Mouse (Mus musculus) retina, postnatal 7 days (tissue): ENCODE data around the gene 1600002K03Rik.
"Not testable (repeated sequence)": the region's sequence is repeated elsewhere in the genome, so short reads cannot be mapped to it uniquely, and the experiment has no call there.

Experiments used
- DNase-seq: peaks from one replicate; pipeline ENCODE4 v3.0.0-alpha.2; 2012; ENCODE audit warnings: low read depth, low spot score

Gene 1600002K03Rik

DNA sequence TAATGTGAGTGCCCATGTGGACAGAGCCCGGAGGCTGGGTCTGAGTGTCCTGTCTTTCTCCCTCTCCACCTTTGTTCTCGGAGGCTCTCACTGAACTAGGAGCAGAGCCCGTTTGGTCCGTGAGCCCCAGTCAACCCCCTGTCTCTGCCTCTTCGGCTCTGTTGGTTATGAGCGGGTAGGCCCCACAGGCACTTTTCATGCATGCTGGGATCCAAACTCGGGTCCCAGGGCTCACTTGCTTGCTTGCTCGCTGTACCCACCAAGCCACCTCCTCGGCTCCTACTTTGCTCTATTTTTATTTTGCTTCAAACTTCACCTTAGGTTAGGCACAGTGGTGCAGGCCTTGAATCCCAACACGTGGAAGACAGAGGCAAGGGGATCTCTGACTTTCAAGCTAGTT lies 15.0 kb downstream of the 1600002K03Rik start:
- no peak for DNase-seq

DNA sequence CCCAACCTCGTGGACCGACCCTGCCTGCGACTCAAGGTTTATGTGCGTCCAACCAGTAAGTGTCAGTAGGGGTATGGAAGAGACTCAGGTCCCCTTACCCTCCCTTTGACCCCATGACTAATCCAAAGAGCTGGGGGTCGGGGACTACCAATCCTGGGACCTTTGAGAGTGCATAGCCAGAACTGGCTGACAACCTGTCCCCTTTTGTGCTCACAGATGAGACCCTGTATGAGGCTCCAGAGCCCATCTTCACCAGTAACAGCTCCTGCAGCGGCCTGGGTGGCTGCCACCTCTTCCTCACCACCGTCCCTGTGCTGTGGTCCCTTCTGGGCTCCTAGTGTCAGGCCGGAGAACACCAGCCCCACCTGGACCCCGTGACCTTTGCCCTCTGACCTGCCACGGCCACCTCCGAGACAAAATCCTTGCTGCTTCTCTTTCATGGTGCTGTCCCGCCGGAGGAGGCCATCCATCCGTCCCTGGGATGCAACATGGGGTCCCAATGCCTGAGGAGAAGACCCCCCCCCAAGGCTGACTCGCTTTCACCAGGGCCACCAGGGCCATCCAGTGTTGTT lies 15.8 kb downstream of the 1600002K03Rik start:
- DNase-seq: no peak

DNA sequence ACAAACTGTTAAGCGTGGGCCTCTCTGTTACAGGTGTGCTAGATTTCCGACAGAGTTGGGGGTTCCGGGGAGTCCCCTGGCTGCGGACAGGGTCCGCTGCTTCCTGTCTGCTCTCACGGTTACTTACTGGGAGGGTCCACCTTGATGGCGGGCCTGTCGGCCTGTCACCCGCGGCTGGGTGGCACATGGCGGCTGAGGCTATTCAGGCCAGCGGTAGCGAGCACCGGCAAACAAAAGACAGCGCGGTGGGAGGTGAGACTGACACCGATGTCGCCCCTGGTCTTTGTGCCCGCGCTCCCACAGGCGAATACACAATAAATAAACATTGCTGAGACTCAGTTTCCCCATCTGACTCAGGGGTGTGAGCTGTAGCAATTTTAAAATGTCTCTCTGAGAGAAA lies 17.3 kb downstream of the 1600002K03Rik start:
- no peak for DNase-seq

DNA sequence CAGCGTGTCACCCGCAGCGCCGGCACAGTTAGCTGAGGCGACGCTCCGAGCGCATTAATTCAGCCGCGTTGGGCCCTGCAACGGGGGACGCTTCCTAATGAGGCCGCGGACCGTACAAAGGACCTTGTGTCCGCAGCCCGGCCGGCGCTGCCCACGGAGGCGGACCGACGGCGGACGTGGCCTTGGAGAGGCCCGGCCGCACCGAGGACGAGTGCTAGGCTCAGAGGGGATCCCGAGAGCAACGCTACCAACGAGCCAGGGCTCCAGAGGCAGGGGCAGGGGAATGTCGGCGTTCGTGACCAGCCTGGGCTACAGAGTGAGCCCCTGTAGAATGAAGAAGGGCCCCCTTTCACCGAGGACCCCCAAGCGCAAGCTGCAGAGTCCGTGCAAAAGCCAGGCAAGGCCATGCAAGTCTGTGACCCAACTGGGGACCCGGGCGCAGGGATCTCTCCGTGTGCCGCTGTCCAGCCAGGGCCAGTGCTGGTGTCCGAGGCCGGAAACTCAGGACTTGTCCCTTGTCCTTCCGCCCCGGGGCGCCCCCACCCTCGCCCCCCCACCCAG lies 17.8 kb downstream of the 1600002K03Rik start:
- DNase-seq: no peak

DNA sequence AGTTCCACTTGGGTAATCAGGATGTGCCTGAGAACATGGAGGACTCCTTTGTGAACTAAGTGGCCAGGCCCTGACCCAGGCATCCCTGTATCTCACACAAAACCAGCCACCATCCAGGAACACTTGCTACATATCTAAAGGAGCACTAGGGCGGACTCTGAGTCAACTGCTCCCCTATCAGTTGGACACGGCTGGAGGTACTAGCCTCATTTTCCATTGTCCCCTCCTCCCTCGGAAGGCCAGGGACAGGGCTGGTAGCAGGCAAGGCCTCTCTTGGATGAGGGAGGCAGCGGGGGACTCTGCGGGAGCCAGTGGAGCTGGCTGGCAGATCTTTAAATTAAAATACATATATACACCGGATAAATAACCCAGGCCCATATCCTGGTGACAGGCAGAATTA lies 21.2 kb downstream of the 1600002K03Rik start:
- DNase-seq: no peak

DNA sequence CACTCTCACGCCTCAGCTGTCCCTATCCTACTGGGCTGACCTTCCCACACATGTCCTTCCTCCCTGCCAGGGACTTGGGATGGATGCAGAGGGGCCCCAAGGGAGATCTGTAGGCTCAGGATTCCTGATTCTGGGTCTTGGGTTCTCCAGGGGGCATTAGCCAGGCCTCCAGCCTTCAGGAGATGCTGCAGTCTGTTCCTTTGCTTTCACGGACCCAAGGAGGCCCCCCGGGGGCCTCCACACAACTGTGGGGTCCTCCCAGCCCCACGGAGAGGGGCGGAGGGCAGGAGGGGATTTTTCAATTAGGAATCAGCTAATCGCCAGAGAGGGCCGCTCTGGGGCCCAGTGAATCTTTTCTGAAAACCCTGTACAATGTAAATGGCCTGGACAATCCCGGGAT lies 21.7 kb downstream of the 1600002K03Rik start:
- no peak for DNase-seq

DNA sequence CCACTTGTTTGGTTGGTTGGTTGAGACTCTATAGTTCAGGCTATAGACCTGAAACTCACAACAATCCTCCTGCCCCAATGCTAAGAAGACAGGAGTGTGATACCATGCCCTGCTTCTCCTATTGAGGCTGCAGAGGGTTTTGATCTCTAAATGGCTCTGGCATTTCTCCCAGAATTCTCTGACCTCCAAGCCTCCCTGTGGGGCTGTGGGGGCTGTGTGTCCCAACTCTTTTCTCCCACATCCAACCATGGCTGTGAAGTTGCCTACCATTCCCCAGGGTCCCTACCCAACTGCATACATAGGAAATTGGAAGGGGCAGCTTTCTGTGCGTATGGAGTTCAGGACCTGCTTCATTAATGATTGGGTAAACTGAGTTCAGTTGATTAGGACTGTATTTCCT lies 23.4 kb downstream of the 1600002K03Rik start:
- DNase-seq: no peak

DNA sequence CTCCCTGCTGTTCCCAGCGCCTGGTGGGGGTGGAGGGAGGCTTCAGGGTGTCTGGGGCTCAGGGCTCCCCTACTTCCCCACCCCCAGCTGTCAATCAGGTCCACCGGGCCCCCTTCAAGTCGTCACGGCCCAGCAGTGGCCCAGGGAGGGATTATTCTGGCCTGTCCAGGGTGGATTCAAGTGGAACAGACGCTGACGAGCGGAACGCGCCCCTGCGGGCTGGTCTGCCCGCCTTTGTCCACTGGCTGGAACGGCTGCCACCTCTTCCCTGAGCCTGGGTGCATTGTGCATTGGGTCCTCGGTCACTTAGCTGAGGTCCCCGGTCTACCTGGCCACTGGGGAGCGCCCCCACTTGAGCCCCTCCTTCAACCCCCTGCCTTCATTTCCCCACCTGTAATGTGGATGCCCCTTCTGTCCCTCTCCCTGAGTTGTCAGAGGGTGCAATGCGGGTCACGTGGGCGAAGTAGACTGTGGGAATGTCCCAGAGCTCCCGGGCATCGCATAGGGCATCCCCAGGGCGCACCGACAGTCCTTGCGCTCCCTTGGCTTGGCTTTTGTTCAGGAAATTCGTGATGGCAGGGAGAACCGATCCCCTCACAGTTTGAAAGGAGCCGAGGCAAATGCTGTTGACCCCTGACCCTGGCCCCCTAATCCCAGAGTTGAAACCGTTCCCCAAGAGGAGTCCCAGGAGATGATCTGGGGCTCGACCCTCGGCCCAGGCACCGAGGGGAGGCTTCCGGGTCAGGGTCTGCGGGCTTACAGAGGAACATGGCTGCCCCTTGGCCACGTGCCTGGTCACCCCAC lies 24.2 kb downstream of the 1600002K03Rik start:
- DNase-seq: no peak

DNA sequence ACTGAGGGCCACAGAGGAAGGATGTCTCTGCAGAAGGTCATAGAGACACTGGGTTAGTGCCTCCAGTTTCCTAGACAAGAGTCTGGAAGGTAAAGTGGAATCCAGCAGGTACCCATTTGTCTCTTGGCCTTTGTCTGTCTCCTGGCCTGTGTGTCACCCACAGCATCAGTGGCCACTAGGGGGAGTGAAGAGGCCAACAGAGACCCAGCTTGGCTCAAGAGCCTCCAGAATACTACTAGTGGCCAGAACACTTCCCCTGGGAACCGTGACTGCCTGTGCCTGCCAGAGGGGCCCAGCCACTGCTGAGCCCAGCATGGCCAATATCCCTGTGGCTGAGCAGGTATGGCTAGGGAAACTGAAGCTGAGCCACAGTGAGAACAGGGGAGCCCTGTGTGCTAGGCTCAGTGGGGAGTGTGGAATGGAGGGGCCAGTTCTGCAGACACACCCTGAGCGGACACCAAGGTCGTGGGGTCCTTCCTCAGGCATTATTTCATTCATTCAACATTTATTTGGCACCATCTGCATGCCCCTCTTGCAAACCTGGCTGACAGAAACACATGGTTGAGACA lies 26.8 kb downstream of the 1600002K03Rik start:
- peak; percentile 83 for DNase-seq

DNA sequence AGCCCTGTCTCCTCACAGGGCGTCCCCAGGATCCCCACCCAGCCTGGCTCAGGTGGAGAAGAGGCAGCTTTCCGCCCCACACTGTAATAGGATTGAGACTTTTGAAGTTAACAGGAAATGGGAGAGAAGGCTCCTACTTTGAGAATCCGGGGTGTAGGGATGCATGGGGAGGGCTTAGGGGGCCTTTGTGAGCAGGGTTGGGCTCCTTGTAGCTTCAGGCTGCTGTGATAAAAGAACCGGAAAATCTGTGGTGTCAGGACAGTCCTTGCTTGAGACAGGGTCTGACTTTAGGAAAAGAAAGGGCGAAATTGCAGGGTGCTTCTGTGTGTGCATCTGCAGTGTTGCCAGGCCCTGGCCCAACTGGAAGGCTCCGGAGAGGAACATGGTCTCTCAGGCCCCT lies 27.7 kb downstream of the 1600002K03Rik start:
- DNase-seq: no peak

DNA sequence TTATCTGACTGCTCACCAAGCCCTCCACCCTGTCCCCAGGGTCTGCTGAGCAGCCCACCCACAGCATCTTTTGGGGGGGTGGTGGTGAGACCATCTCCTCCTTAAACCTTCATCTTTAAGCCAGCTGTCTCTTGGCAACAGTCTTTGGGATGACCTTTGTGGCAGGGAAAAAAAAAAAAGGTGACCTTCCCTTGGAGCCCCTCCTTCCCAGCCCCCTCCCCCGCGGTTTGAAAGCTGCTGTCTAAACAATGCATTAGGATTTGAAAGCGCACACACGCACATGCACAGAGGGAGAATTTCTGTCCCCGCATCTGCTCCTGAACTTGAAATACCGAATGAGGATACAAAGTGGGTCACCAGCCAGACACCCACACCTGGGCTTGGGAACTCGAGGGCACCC lies 31.3 kb downstream of the 1600002K03Rik start:
- no peak for DNase-seq

DNA sequence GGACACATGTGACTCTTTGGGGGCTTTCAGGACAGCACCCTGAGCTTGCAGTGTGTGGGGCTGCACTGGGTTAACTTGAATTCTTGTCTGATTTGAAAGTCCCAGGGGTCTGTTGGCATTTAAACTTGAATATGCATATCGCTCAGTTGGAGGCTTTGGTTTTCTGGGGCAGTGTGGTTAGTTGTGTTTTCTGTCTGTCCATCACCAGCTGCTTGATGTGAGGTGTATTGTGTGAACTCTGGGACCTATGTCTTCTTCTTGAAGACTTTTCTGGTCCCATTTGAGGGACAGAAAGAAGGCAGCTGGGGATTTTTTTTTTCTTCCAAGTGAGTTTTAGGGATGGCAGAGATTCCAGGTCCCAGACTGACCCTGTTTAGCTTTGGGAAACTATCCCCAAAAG lies 34.5 kb downstream of the 1600002K03Rik start:
- no peak for DNase-seq

DNA sequence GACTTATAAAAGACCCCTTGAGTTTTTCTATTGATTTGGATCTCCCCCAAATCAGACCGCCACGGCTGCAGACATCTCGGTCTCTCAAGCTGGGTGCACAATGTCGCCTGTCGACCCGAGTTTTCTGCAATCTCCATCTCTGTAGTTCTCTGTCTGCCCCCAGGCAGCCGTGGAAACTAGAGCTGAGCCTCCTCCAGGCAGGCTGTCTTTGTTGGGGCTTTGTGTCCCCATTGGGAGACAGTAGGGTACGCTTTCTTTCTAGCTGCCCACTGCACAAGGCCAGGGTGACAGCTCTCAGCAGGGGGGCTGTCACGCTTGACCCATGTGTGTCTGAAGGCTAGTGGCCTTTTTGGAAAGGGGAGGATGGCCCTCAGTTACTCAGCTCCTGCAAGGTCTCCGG lies 34.9 kb downstream of the 1600002K03Rik start:
- DNase-seq: no peak

DNA sequence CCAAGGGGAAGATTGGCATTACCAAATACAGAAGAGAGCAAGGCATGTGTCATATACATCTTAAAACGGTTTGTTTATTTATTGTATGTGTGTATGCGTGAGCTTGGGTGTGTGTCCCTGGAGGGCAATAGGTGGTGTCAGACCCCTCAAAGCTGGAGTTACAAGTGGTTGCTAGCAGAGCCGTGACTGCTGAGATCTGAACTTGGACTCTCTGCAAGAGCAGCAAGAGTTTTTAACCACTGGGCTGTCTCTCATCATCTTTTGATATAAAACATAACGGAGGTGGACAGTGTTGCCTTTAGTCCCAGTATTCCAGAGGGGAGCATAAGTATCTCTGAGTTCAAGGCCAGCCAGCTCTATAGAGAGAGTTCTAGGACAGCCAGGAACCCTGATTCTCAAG lies 35.5 kb downstream of the 1600002K03Rik start:
- no peak for DNase-seq

DNA sequence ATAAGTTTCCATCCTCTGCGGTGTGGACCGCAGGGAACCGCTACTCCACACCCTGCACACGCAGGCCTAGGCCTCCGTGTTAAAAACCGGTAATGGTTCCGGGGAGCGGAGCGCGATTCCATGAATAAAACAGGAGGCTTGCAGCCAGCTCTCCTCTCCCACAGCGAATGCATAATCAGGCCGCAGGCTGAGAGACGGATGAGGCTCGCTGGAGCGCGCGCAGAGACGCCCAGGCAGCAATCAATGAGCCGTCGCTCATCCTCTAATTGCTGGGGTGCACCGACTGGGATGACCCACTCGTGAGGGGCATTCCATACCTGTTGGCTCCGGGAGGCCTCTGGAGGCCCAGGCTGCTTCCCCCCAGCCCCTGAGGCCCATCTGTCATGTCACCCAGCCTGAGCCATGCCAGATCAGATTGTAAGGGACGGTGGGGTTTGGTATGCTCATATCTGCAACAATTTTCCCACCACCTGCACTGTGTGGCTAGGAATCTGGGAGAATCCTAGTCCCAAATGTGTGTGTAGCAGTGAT lies 36.2 kb downstream of the 1600002K03Rik start:
- no peak for DNase-seq

DNA sequence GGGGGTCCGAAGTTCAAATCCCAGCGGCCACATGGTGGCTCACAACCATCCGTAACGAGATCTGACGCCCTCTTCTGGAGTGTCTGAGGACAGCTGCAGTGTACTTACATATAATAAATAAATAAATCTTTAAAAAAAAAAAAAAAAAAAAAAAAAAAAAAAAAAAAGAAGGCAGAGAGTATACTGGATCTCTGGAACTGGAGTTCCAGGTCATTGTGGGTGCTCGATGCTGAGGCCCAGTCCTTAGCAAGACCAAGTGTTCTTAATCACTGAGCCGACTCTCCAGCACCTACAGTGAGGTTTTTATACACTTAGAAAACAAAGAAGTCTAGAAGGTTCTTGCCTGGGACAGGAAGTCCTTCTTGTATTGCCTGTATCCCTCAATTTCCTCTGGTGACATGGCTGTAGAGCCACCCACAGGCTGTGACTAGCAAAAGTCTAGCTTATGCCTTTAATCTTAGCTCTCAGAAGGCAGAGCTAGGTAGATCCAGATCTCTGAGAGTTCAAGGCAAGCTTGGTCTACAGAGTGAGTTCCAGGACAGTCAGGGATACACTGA lies 38.9 kb downstream of the 1600002K03Rik start:
- not testable (repeated sequence) for DNase-seq

DNA sequence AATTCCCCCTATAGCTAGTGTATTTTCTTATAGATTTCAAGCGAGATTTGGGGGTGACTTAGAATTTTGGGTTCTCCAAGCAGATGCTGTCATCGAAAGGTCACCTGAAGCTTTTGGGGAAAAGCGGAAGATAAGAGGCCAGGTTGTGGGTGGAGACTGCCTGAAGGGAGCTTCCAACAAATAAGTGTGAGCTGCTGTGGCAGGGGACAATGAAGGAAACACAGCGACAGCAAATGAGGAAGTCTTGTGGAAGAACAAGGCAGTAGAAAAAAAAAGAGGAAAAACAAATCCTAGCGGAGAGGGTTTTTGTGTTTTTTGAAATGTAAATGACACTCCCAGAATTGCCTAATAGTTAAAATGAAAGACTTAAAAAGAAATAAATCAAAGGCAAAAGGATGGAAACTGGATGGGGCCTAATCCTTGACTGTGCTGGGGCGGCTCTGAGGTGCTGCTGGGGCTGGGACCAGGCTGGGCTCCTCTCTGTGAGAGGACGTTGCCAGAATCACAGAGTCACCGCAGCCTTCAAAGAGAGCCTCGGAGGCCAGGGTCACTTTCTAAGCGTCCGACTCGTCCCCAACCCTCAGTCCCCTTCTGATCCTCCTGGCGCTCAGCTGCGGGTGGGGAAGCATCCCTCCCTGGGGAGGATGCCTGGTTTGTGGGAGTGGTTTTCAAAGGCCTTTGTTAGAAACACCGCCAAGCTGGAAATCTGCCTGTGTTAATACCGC lies 42.5 kb downstream of the 1600002K03Rik start:
- DNase-seq: no peak

DNA sequence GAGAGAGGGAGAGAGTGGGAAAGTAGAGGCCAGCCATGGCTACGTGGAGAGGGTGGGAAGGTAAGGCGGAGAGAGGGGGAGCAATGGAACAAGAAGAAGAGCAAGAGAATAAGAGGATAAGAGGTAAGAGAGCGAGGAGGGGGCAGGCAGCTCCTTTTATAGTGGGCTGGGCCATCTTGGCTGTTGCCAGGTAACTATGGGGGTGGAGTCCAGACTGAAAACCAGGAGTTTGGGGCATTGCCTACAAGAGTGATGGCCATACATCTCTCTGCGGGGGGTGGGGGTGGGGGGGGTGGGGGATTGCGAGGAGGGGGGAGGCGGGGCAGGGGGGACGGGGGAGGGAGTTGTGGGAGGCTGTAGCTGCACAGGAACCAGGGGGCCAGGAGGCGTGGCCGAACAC lies 47.9 kb downstream of the 1600002K03Rik start:
- no peak for DNase-seq

DNA sequence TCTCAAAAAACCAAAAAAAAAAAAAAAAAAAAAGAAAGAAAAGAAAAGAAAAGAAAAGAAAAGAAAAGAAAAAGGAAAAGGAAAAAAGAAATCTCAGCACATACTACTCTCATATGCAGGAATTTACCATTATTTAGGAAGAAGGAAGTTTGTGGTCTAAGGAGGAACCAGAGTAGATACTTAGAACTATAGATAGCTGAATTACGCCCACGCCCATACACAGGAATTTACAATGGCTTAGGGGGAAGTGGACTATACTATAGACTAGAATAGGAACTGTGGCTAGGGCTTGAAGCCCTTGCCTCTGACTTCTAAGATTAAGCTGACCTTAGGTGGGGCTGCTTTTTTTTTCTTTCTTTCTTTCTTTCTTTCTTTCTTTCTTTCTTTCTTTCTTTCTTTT lies 50.4 kb downstream of the 1600002K03Rik start:
- DNase-seq: not testable (repeated sequence)
